Mouse (Mus musculus): ENCODE results near the gene Odf3. TPM values are rescaled to one million over a fixed set of nuclear protein-coding genes. Genes with fewer than 3 reads are reported as not detected.

The Odf3 gene
- total RNA-seq (2017): not detected in 2 replicates

DNA sequence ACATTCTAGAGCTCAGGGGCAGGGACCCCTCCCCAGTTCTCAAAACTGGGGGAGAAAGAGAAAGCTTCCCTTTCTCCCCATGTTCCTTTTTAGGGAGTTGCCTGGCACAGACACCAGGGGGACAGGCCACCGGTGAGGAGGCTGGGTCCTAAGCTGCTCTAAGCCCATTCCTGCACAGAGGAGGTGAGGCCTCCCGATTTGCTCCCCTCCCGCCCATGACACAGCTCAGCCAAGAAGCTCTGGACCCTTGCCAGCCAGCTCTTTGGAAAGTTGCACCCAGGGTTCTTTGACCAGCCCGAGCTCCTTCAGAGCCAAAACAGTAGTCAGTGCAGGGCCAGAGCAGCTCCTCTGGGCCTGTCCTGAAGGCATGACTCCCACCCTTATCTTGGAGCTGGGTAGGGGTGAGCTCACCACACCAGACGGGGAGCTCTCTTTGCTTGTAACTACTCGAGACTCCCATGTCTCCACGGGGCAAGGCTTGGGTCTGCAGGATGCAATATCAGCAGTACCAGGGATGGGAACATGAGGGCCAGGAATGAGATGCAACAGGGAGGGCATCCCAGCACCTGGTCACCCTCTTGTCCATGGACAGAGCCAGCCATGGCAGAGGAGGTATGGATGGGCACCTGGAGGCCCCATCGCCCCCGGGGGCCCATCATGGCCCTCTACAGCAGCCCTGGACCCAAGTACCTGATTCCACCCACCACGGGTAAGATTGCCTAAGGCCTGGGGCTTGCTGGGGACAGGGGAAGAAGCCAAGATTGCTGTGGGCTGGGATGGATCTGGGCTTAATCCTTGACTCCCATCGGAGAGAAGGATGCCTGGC, at the start of gene Odf3:
TSS of gene Odf3 (plus strand) at position 51 of the 826 bp plus-strand sequence.
- ATAC-seq (ENCODE audit: extremely low read depth, insufficient number of reproducible peaks, low FRiP score, poor library complexity, severe bottlenecking): no peak

DNA sequence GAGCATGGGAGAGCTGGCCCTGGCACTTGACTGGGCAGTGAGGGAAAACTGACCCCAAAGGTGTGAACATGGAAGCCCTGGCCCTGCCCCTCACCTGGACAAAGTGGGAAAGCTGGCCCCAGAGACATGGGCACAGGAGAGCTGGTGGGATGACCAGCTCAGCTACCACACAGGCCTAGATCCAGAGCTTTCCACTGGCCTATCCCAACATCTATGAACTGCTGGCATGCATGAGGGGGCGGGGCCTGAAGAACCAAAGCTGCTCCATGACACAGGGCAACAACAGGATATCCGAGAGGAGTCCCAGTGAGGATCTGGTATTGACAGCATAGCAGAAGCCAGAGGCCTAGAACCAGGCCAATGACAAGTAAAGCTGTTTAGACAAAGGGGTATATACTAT, 49.4 kb upstream of the Odf3 start:
- no peak for ATAC-seq (ENCODE audit: extremely low read depth, insufficient number of reproducible peaks, low FRiP score, poor library complexity, severe bottlenecking)

GRCm38 (mm10) chr7:140802629-140803028, 45.0 kb upstream of the Odf3 start:
- ATAC-seq (ENCODE audit: extremely low read depth, insufficient number of reproducible peaks, low FRiP score, poor library complexity, severe bottlenecking): no peak

DNA sequence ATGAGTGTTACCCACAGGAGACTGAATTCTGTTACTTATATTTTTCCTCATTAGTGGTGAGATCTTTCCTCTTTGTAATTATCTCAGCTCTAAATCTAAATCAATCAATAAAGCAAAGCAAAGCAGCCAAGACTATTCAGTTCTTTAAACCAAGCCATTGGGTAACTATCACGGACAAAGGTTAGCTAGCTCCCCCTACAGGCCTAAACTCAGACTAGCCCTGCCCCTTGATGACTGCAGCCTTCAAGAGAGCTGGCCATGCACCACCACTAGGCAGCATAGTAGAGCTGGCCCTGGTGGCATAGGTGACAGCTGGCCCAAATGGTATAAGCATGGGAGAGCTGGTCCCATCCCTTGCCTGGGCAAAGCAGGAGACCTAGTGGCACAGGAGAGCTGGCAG, 41.9 kb upstream of the Odf3 start:
- no peak for ATAC-seq (ENCODE audit: extremely low read depth, insufficient number of reproducible peaks, low FRiP score, poor library complexity, severe bottlenecking)

DNA sequence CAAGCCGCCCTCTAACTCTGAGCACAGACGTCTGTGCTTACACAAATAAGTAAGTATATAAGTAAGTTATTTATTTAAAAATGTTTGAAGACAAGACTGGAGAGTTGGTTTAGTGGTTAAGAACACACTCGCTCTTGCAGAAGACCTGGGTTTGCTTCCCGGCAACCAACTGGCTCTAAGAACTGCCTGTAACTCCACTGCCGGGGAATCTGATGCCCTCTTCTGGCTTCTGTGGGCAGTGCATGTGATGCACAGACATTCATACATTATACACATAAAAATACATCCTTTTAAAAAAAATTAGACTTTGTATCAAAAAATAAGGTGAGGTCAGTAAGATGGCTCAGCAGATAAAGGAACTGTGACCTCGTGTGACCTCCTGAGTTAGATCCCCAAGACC, 37.1 kb upstream of the Odf3 start:
- no peak for ATAC-seq (ENCODE audit: extremely low read depth, insufficient number of reproducible peaks, low FRiP score, poor library complexity, severe bottlenecking)

DNA sequence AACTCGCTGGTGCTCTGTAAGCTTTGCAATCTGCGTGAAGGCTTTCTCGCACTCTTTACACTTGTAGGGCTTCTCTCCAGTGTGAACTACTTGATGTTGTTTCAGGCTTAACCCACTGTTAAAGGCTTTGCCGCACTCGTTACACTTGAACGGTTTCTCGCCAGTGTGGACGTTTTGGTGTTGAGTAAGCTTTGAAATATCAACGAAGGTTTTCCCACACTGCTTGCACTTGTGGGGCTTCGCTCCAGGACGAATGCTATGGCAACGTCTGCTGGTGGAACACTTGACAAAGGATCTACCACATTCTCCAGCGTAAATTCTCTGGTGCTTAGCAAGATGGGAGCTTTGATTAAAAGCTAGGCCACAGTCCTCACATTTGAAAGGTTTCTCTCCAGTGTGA, 35.9 kb upstream of the Odf3 start:
- ATAC-seq (ENCODE audit: extremely low read depth, insufficient number of reproducible peaks, low FRiP score, poor library complexity, severe bottlenecking): no peak

- ATAC-seq (ENCODE audit: extremely low read depth, insufficient number of reproducible peaks, low FRiP score, poor library complexity, severe bottlenecking): no peak
These were observed 34.8 kb upstream of the Odf3 start for GRCm38 (mm10) chr7:140812850-140813249.

DNA sequence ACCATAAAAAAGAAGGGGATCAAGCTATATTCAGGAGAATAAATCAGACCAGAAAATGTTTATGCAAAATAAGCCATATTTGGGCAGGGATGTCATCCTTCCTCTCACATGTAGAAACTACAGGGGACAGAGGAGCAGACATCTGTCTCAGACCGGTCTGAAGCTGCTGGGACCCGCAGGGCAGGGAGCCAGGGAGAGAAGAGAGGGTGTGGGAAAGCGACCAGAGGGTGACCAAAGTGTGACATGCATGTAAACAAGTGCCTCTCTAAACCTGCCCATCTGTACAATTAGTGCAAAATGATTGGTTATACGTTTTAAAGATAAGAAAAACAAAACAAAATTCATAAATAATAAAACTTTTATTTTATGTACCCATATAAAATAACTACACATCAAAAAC, 27.4 kb upstream of the Odf3 start:
- ATAC-seq (ENCODE audit: extremely low read depth, insufficient number of reproducible peaks, low FRiP score, poor library complexity, severe bottlenecking): no peak

DNA sequence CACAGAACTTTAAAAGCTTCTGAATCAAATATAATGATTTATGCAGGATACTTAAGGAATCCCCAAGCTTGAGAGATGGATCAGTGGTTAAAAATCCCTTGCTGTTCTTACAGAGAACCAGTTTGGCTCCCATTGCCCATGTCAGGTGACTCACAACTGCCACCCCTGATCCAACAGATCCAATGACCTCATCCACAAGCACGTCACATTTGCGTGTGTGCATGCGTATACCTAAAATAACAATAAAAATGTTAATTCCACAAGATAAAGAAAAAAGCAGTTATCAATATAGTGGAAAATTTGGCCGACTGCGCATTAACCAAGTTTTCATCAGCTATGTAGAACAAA, 26.3 kb upstream of the Odf3 start:
- ATAC-seq (ENCODE audit: extremely low read depth, insufficient number of reproducible peaks, low FRiP score, poor library complexity, severe bottlenecking): no peak

DNA sequence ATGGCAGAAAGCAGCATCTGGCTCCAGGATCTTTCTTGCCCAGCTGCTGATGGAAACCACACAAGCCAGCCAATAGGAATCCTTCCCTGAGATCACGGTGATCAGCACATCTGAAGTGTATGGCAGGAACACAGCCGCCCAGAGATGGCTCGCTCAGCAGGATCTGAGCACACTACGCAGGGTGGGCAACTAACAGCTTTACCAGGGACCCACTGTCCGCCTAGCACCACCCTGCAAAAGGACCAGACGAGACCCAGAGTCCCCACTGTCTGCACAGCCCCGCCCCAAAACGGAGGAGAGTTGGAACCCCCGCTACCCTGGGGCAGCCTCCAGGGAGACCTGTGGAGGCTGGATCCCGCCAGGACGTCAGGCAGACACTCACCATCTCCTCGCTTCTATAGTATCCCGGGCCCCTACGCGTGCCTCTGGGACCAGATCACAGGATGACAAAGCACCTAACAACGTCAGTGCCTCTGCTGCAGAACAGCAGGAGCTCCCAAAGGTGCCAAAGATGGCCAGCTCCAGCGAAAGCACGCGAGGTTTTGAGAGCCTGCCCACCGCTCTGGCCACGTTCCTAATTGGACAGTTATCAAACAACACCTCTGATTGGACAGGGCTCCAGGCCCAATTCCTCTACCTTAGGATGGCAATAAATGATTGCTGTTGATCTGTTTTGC, 25.8 kb upstream of the Odf3 start, which contains the start of gene Zfp941:
TSS of gene Zfp941 (minus strand) at position 526 of the 677 bp plus-strand sequence.
- no peak for ATAC-seq (ENCODE audit: extremely low read depth, insufficient number of reproducible peaks, low FRiP score, poor library complexity, severe bottlenecking)

GRCm38 (mm10) chr7:140822731-140823130, 24.9 kb upstream of the Odf3 start:
- ATAC-seq (ENCODE audit: extremely low read depth, insufficient number of reproducible peaks, low FRiP score, poor library complexity, severe bottlenecking): no peak

GRCm38 (mm10) chr7:140828171-140828881, 19.3 kb upstream of the Odf3 start:
- no peak for ATAC-seq (ENCODE audit: extremely low read depth, insufficient number of reproducible peaks, low FRiP score, poor library complexity, severe bottlenecking)

GRCm38 (mm10) chr7:140831447-140831846, 16.2 kb upstream of the Odf3 start:
- ATAC-seq (ENCODE audit: extremely low read depth, insufficient number of reproducible peaks, low FRiP score, poor library complexity, severe bottlenecking): no peak

DNA sequence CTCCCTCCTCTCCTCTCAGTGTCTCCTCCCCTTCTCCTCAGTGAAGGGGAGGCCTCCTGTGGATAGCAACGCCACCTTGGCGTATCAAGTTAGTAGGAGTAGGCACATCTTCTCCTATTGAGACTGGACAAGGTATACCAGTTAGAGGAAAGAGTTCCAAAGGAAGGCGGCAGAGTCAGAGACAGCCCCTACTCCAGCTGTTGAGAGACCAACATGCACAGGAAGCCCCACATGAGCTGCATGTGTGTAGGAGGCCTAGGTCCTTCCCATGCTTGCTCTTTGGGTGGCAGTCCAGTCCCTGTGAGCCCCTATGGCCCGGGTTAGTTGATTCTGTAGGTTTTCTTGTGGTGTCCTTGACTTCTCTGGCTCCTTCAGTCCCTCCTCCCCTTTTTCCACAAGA, 14.3 kb upstream of the Odf3 start:
- no peak for ATAC-seq (ENCODE audit: extremely low read depth, insufficient number of reproducible peaks, low FRiP score, poor library complexity, severe bottlenecking)

- ATAC-seq (ENCODE audit: extremely low read depth, insufficient number of reproducible peaks, low FRiP score, poor library complexity, severe bottlenecking): no peak
These were observed 12.4 kb upstream of the Odf3 start, which contains the start of gene Urah for GRCm38 (mm10) chr7:140834968-140835757. Gene Urah (plus strand): TSS chr7:140835018.

DNA sequence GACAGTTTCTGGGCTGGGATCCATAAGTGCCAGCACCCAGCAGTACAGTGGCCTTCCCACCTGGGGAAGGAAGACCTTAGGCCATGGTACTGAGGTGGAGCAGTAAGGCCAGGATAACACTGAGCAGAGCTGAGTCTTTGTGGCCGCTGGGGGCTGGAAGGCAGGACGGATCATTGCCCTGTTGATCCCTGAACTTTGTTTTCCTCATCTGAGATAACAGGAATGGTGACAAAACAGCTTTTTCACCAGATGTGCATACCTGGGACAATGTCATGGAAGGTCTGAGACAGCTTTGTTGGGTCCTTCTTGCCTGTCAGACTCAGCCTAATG, 11.9 kb upstream of the Odf3 start:
- no peak for ATAC-seq (ENCODE audit: extremely low read depth, insufficient number of reproducible peaks, low FRiP score, poor library complexity, severe bottlenecking)

GRCm38 (mm10) chr7:140836243-140837115, 11.1 kb upstream of the Odf3 start:
- ATAC-seq (ENCODE audit: extremely low read depth, insufficient number of reproducible peaks, low FRiP score, poor library complexity, severe bottlenecking): no peak

DNA sequence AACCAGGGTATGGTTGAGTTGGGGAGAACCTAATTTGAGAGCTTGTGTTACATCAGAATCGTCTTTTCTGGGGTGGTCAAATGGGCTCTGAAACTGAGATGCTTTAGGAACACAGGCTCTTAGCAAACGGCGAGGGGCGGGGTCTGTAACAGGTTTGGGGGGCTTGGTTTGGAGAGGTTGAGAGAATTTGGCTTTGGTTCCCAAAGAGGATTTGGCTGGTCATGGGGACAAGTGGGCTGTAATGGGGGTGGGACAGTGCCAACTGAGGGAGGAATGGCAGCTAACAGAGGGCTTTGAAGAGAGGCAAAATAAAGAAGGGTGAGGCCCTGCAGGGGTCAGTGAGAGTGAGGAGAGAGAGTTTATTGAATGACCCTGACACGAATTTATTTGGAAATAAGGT, 8.0 kb upstream of the Odf3 start:
- no peak for ATAC-seq (ENCODE audit: extremely low read depth, insufficient number of reproducible peaks, low FRiP score, poor library complexity, severe bottlenecking)
